Mouse (Mus musculus) neutrophil, adult 5-6 weeks (primary cell): Measurements from ENCODE around the gene Abhd12. TPM values are rescaled to one million over a fixed set of nuclear protein-coding genes. Genes with fewer than 3 reads are reported as not detected.
"Not testable (repeated sequence)": the region's sequence is repeated elsewhere in the genome, so short reads cannot be mapped to it uniquely, and the experiment has no call there.

ENCODE experiments used
- ATAC-seq: fragments of 151-379, 151-347 bp; 2 replicates; pipeline ENCODE4 v1.8.0; 2017; ENCODE audit warnings: mild to moderate bottlenecking, moderate TSS enrichment; ENCODE audit not compliant: insufficient number of reproducible peaks, poor library complexity, low FRiP score, severe bottlenecking; ENCODE audit errors: extremely low read depth
- total RNA-seq: library from RNA; stranded (forward); fragments of 200-1000 nt; gene quantifications from 2 replicates; pipeline ENCODE4 v1.2.3, GENCODE M21; 2017

Abhd12 gene
- total RNA-seq = 55.6 and 59.3 TPM in 2 replicates

GRCm38 (mm10) chr2:150904272-150904935 is at the start of gene Abhd12:
TSS of gene Abhd12 (minus strand) at chr2:150904741.
- peak; percentile 93 for ATAC-seq

DNA sequence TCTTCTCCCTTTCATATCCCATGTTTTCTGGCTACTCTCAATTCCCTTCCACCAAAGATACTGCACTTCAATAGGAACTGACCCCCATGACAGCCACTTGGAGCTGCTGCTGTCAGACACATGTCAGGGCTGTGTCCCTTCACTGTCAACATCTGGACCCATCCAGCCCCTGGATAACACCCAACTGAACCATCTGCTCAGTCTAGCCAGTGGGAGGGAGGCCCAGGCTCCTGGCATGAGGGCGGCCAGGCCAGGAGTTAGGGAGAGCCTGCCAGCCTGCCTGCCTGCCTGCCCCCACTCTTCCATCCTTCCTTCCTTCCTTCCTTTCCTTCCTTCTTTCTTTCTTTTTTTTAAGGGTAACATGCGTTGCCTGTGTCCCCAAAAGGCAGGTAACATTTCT is 46.7 kb upstream of the Abhd12 start:
- no peak for ATAC-seq

DNA sequence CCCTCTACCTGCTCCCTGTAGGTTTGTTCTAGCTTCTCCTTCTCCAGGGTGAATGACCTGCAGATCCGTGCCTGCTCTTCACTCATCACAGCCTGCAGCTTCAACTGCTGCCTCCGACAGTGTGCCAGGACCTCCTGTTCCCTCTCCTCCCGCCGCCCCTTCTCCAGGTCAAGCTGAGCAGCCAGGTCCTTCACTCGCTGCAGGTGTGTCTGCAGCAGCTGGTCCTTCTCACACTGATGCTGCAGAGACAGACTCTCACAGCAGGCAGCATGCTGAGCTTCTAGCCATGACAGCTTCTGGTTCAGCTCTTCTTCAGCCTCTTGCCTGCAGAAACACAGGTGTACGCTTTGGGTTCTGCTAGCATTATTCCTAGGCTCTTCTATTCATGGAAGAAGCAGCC is 45.5 kb upstream of the Abhd12 start:
- ATAC-seq = no peak

DNA sequence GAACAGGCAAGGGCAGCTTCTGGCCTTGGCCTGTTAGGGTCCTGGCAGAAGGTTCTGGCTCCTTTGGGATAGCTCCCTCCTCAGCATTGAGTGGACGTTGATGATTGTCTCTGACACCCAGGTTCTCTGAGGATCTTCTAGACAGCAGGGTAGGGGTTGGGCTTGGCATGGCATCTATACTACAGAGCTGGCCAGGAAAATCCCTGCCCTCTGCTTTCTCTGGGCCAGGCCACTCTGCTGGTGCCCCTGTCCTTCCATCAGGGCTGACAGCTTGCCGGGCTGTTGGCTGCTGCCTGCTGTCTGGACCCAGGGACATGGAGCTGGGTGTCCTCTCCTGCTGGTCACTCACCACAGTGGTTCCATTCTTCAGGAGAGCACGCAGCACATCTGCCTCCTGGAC is 45.1 kb upstream of the Abhd12 start:
- no peak for ATAC-seq

DNA sequence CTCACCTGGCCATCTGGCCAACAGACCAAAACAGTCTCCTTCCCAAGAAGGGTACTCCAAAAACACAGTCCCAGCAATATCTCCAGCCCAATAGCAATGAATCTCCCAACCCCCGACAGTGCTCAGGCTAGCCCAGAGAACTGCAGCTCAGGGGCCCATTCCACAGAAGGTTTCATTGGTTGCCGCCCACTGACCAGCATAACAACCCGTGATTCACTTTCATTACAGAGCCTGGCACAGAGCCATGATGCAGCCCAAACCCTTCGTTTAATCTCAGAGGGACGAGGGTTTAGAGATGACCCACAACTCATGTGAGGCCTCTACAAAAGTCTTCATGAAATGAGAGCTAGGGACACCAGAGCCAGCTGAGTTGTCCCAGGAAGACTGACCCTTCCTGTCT is 44.2 kb upstream of the Abhd12 start:
- ATAC-seq = no peak

DNA sequence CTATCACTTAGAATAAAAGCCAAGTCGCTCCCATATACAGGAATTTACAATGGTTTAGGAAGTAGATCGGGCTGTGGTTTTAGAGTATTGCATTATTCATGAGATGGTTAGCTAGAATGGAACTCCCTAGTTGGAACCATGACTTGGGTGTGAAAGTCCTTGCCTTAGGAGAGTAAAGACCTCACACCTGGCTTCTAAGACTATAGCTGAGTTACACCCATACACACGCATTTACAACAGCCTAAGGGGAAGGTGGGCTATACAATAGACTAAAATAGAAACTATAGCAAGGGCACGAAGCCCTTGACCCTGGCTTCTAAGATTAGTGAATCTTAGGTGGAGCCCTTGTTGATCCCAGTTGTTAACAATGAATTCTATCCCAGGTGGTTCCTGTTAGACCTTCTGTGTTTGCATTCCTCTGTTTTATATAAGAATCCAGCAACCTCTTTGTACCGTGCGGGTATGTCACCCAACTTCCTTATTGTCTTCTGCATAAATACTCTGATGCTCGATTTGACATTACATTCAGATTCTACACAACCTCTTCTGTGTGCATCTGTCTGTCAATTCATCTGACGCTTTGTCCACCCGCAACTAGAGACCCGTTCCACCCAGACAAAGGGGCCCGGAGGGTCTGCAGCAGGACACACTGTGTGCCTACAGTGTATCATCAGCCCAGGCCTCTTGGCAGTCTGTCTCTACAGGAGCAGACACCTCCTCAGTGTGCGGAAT is 43.5 kb upstream of the Abhd12 start:
- ATAC-seq = not testable (repeated sequence)

DNA sequence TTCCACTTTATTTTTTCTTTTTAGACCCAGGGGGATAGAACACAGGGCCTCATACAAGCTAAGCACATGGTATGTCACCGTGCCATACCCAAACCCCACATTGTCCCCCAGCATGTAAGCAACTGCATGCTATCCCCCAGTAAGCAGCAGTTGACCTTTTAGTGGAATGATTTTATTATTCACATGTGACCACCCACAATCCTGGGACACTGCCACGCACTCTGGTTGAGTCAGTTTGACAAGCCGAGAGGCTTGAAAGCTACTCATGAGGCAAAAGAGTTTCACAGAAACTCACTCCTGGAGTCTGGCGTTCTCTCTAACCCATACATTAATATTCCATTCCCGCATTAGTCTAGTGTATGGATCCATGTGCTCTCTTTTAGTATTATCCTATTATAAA is 42.8 kb upstream of the Abhd12 start:
- ATAC-seq = not testable (repeated sequence)

- ATAC-seq = no peak
These were observed 39.5 kb upstream of the Abhd12 start for GRCm38 (mm10) chr2:150944017-150944416.

DNA sequence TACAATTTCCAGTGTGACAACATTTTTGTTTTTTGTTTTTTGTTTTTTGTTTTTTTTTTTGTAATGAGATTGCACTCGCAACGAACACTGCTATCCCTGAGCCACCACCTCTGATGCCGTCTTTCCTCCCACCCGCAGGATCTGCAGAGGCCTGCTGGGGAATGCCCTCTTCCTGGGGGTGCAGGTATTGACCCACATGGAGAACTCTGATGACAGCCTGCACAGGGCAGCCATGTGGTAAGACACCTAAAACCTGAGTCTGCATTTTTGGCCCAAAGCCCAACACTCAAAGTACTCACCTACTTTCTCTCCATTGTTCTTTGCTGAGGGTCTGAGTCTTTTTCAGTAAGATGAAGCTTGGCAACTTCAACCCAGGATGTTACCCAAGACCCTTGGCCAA is 30.1 kb upstream of the Abhd12 start:
- ATAC-seq = no peak

DNA sequence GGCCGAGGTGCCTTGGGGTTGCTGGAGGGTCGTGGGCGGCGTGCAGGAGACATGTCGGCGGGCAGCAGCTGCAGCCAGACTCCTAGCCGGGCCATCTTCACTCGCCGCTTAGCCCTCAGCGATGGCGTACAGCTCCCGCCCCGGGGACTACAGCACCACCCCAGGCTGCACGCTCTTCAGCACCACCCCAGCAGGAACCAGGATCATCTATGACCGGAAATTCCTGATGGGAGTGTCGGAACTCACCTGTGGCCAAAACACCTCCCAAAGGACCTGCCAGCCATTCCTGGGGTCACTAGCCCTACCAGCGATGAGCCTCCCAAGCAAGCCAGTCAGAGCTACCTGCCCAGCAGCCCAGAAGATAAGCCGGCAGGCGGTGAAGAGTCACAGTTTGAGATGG is 28.9 kb upstream of the Abhd12 start:
- ATAC-seq = no peak

DNA sequence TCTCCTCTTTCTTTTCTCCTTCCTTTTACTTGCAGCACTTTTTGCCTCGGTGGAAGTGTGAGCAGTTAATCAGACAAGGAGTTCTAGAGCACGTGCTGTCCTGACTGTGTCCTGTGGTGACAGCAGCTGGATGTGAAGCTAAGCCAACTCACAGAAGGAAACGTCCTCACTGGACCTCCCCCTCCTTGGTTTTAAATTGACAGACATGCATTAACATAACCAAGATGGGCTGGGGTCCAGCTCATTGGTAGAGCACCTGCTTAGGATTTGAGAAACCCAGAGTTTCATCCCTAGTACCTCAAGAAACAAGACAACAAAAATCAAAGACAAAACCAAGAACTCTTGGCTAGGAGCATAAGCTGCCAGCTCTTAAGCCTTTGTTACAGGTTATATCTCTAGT is 26.3 kb upstream of the Abhd12 start:
- no peak for ATAC-seq

GRCm38 (mm10) chr2:150929156-150929555 is 24.6 kb upstream of the Abhd12 start:
- ATAC-seq = no peak

- ATAC-seq = no peak
These were observed 22.6 kb upstream of the Abhd12 start for GRCm38 (mm10) chr2:150927038-150927720.

DNA sequence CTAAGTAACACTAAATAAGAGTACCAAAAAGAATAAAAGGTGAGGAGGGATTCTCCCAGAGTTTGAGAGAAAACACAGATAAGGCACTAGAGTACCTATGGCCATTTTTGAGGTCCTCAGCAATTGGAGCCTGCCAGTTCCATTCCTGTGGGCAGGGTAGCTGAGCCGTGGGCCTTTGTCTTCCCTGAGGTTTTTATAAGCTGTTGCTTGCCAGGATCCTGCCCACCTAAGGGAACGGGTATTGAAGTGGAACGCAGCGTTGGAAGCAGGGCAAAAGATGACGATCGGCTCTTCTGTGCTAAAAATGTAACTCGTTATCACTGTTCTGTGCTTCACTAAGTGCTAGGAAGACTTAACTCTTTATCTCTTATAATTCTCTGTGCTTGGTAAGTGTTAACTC is 19.0 kb upstream of the Abhd12 start:
- no peak for ATAC-seq

DNA sequence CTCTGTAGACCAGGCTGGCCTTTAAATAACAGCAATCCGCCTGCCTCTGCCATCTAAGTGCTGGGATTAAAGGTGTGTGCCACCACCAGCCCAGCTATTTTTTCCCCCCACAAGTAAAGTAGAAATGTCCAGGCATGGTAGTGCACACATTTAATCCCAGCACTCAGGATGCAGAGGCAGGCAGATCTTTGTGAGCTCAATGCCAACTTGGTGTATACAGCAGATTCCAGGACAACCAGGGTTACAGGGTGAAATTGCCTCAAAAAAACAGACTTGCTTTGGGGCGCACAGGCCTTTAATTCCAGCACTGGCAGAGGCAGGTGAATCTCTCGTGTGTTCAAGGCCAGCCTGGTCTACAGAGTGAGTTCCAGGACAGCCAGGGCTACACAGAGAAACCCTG is 18.5 kb upstream of the Abhd12 start:
- ATAC-seq = no peak

DNA sequence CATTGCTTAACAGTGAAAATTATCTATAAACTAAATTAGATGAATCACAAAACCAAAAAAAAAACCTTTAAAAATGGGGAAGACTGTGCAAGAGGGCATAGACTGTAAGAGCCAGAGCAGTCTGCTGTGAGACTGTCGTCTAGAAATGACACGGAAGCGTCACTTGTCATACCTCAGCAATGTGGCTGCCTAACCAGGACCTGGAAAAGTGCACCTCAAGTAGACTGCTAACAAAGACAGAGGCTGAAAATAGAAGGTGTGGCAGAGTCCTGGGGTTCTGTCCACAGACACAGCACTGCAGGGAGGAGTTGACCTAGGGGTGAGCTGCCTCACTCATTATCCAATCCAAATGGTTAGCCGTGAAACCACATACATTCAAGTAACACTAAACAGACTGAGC is 17.6 kb upstream of the Abhd12 start:
- no peak for ATAC-seq

DNA sequence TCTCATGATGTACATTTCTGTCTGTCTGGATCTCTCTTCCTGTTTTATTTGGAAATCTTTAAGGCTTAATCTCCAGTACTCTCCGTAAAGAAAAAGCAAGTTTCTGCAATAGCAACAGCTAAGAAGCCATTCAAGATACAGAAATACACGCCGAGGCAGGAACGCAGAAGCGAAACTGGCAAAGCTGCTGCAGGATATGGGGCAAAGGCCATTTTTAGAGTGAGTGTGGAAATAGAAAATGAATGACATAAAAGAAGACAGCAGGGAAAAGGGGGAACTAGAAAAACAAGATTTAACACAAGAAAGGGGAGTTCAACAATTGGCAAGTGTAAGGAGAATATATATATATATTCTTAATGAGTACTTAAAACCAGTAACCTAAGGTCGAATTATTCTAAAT is 17.2 kb upstream of the Abhd12 start:
- 0 out of 2 replicates have a peak, but pooled peaks have one; percentile 26 for ATAC-seq

DNA sequence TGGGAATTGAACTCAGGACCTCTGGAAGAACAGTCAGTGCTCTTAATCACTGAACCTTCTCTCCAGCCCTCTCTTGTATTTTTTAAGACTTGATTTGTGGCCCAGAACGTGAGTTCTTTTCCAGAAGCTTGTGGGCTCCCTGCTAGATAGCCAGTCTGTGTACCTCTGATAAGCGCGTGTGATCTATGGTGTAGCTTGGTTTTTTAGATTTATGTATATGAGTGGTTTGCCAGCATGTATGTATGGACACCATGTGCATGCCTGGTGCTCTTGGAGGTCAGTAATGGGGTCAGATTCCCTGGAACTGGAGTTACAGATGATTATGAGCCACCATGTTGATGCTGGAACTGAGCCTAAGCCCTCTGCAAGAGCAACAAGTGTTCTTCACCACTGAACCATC is 16.0 kb upstream of the Abhd12 start:
- ATAC-seq = no peak

- ATAC-seq = no peak
These were observed 14.2 kb upstream of the Abhd12 start for GRCm38 (mm10) chr2:150918720-150919119.

GRCm38 (mm10) chr2:150915786-150916185 is 11.2 kb upstream of the Abhd12 start:
- ATAC-seq = no peak
